Mouse (Mus musculus): ENCODE measurements at regions not wholly inside any gene's neighbourhood (a gene's known extent, or its start where the extent isn't known, plus 50 kb on each side); places are given as distances from the start of the nearest gene placed in this dataset.

DNA sequence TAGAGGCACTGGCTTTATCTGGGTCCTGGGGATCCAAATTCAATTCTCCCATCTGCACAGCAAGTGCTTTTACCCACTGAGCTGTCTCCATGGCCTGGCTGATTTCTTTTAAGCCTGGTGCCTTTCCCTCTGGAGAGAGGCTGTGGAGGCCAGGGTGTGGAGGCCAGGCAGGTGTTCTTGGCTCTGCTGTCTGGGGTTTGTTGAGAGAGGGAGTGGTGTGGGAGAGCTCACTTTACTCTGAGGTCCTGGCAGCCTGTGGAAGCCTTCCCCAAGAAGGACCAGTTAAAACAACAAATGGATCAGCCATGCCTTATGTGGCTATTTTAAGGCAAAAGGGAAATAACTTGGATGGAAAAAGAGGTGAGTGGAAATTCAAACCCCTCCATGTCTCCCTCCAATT lies 86.5 kb downstream of the Rpl14 start:
- TF ChIP-seq CTCF (IDR thresholded peaks at IDR 0.05; ENCODE audit: low read depth, low read length), result no peak
- no peak for TF ChIP-seq POLR2A (IDR thresholded peaks at IDR 0.05; ENCODE audit: insufficient read depth, low read length)
- TF ChIP-seq EP300 (IDR thresholded peaks at IDR 0.05; ENCODE audit: insufficient read depth, low read depth, low read length), result no peak

Data from ES-Bruce4 (cell line).